Mouse (Mus musculus) adrenal gland, postnatal 4 days (tissue): ENCODE data around the gene Slc39a3. TPM values are rescaled to one million over a fixed set of nuclear protein-coding genes. Genes with fewer than 3 reads are reported as not detected.
"Not testable (repeated sequence)": the region's sequence is repeated elsewhere in the genome, so short reads cannot be mapped to it uniquely, and the experiment has no call there.

Experiments used
- DNase-seq, 2 experiments: peaks; one replicate each; pipeline ENCODE4 v3.0.0; 2021 to 2022; ENCODE audit warnings: low spot score in 2 of 2, mixed read lengths in 2 of 2
- long read RNA-seq, 2 experiments: library from polyadenylated mRNA; stranded (forward); transcript quantifications; one replicate each; pipeline ENCODE4 v2.0.0; 2021
- total RNA-seq, 2 experiments: library from RNA; stranded (reverse); gene quantifications; 2 replicates each; pipeline ENCODE4 v1.2.3; 2021

The Slc39a3 gene
- 10 to 100 TPM; 32.9 to 36.3 TPM for total RNA-seq
- long read RNA-seq, experiment 1, transcript Slc39a3-202 (4 exons, 3,796 nt): major isoform, 41 of 83 reads
- long read RNA-seq, experiment 1, transcript Slc39a3-201 (4 exons, 3,680 nt): minor isoform, 21 of 83 reads
- long read RNA-seq, experiment 1, partial matches to known transcripts: 1 of 83 reads
- long read RNA-seq, experiment 1, other reads (novel, unspliced or antisense): 16 of 83 reads
- long read RNA-seq, experiment 2, transcript Slc39a3-202 (4 exons, 3,796 nt): major isoform, 22 of 61 reads
- long read RNA-seq, experiment 2, transcript Slc39a3-201 (4 exons, 3,680 nt): minor isoform, 20 of 61 reads
- long read RNA-seq, experiment 2, transcript Slc39a3-205 (2 exons, 3,461 nt): minor isoform, 6 of 61 reads
- long read RNA-seq, experiment 2, partial matches to known transcripts: 0 of 61 reads
- long read RNA-seq, experiment 2, other reads (novel, unspliced or antisense): 13 of 61 reads

DNA sequence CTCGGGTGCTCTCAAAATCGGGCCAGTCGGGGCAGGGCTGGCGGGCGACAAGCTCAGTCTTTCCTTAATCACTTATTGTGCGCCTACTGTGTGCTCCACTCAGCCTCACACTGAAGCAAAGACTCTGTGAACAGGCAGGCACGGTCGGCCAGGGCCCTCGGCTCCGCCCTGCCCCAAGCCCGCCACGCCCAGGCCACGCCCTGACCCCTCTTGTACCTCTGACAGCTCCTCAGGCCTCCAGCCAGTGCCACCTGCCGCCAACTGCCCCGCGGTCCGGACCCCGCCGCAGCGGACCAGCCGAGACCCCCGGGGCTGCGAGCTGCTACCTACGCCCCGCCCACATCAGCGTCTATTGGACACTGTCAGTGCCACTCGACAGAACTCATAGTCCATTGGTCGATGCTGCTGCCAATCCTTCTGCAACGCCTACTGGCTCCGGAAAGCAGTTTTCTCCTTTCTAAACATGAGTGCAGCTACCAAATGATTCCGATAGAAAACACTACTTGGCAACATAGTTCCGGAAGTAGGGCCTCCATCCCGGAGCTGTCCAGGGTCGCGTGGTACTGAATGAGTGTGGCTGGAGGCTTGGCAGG is at the start of gene Slc39a3:
Slc39a3 (minus strand) TSS at position 439 of the 593 bp plus-strand sequence.
- DNase-seq: peak; percentile 96 to 98

DNA sequence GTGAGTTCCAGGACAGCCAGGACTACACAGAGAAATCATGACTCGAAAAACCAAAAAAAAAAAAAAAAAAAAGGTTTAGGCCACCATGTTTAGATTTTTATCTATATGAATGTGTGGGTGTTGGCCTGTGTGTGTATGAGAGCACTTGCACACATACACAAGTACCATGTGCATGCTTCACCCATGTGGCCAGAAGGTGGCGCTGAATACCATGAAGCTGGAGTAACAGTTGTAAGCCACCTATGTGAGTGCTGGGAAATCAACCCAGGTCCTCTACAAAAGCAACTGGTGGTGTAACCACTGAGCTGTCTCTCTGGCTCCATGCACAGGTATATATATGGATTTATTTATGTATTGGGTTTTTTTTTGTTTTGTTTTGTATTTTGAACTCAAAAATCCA is 49.8 kb upstream of the Slc39a3 start:
- DNase-seq: no peak

DNA sequence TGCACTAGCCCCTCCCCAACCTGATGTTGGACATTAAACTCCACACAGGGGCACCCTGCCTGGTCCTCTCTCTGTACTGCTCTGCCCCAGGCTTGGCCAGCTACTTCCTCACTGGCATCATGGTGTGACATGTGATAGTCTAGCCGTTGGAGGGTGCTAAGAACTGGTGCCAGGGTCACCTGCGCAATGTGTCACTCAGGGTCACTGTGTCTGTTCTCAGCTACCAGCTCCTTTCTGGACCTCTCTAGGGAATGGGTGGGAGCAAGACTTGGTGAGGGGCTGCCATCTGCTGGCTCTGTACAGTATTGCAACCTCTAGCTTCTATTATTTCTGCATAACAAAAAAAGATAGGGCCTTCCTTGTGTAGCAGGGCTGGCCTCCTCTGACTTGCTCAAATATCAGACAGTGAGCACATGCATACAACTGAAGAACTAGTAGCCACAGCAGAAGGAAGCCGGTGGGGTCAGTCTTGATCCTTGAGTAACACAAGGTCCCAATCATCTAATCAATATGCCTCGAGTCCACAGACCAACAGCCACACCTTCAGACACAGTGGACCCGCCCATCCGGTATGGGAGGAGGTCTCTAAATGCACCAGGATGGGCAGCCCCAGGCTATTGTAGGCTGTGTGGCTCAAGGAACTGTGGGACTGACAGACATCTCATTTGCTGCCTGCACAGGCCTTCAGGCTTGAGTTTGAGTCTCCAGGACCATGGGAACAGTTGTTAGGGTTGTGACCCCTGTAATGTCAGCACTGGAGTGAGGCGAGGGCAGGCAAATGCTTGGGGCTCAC is 45.1 kb upstream of the Slc39a3 start:
- DNase-seq: peak in 1 of 2 experiments; percentile 55

DNA sequence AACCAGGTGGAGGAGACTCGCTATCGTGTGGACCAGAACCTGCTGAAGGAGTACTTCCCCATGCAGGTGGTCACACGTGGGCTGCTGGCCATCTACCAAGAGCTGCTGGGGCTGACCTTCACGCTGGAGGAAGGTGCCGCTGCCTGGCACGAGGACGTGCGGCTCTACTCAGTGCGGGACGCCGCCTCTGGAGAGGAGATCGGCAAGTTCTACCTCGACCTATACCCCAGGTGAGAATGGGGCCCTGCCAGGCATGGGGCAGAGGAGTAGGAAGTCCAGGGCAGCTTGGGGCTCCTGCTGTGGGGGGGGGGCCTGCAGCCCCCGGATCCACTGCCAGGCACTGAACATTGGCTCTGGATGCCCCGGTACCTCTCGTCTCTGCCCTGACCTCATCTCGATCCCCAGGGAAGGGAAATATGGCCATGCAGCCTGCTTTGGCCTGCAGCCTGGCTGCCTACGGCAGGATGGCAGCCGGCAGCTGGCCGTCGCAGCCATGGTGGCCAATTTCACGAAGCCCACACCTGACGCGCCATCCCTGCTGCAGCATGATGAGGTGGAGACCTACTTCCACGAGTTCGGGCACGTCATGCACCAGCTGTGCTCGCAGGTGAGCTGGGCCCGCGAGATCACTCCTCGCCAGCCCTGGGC is 42.9 kb upstream of the Slc39a3 start:
- no peak for DNase-seq

DNA sequence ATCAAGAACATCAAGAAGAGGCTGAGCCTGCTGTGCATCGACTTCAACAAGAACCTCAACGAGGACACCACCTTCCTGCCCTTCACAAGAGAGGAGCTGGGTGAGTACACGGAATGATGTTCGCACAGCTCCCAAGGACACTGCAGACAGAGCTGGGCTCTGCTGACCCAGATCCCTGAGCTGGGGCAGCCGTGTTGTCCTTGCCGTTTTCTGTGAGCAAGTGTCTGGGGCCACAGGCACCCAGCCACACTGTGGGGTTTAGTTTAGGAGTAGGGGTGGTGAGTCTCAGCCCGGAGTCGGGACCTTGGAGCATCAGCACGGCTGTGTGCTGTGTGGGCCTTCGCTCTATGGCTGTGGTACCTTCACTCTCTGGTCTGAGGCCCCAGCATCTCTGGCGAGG is 40.7 kb upstream of the Slc39a3 start:
- DNase-seq: no peak

DNA sequence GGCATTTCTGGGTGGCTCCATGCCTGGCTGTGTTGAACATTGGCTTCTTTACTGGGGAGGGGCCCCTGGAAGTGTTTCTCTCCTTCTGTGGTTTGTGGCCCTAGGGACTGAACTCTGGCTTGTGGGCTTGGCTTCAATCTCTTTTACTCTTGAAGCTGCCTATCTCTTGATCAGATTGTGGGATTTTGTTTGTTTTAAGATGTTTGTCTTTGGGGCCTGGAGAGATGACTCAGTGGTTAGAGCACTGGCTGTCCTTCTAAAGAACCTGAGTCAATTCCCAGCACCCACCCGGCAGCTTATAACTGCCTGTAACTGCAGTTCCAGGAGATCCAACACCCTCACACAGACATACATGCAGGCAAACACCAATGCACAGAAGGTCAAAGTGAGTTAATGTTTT is 39.1 kb upstream of the Slc39a3 start:
- DNase-seq: no peak

DNA sequence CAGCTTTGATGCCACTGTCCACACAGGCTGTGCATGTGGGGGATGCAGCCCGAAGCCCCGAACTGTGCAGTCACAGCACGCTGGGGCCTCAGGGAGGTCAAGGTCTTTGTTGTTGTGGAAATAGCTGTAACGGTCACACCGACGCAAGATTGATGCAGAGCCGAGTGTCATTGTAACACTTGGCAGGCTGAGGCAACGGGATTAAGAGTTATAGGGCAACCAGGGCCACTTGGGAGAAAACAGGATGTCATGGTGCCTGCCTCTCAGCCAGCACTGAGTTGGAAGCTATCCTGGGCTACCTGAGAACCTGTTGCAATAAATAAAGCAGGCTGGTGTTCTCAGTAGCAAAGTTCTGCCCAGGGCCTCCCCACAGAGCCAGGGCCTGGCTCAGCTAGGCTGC is 38.5 kb upstream of the Slc39a3 start:
- DNase-seq: no peak

DNA sequence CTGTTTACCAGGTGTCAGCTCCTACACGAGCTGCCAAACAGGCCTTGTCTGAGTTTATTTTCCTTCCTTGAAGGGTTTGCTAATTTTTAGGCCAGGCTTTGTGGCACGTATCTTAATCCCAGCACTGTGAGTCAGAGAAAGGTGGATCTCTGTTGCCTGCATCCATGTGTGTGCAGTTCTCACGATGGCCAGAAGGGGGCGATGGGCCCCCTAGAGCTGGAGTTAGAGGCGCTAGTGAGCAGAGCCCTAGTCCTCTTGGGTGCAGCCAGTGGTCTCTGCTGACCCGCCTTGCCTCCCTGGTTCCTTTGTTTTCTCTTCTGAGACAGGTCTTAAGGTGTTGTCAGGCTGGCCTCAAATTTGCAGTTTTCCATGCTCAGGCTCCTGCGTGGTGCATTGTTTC is 36.2 kb upstream of the Slc39a3 start:
- no peak for DNase-seq

DNA sequence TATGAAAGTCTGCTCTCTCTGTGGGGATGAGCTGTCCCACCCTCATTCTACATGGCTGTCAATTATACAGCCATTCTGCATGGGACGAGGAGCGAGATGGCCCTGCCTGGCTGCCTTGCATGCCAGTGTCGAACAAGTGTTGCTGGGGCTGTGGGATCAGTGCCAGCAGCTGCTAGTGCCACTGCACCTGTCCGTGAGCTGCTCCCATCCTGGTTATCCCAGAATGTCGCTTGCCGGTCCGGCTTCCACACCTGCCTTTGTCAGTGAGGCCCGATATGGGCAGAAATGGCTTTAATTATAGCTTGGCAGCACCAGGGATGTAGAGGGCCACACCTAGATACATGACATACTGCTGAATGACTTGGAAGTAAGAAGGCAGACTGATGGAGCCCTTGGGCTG is 35.1 kb upstream of the Slc39a3 start:
- DNase-seq: no peak

DNA sequence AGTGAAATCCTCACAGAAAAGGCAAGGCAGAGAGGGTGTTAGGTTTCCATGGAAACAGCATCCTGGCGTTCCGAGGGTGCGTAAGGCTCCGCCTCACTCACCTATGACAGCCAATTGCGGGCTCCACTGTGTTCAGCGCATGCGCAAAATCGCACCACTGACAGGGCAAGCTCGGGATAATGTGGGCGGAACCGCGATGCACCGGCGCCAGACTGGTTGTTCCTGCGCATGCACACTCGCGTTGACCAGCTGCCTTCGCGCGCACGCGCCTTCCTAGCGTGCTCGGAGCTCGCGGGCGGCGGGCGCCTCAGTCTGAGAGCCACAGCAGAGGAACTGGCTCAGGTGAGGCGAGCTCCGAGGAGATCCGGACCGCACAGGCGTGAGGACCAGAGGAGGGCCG is 32.6 kb upstream of the Slc39a3 start, which contains the start of gene Thop1:
Thop1 (plus strand) TSS at position 200 of the 400 bp plus-strand sequence.
- peak; percentile 81 to 91 for DNase-seq

DNA sequence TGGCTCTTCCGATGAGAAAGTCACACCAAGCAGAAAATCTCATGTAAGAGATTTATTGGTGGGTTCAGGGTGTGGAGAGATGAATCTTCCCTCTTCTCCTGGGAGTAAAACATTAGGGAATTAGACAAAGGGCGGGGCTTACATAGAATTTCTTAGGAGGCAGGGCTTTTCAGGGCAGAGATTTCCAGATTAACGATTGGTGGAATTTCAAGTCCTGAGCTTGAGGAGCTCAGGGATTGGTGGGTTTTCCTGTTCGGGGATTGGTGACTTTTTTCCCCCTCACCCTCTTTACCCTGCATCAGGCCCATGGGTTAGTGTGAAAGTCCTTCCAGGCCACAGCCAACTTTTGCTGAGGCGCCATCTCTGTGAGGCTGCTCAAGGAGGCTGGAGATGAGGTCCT is 31.5 kb upstream of the Slc39a3 start:
- no peak for DNase-seq

DNA sequence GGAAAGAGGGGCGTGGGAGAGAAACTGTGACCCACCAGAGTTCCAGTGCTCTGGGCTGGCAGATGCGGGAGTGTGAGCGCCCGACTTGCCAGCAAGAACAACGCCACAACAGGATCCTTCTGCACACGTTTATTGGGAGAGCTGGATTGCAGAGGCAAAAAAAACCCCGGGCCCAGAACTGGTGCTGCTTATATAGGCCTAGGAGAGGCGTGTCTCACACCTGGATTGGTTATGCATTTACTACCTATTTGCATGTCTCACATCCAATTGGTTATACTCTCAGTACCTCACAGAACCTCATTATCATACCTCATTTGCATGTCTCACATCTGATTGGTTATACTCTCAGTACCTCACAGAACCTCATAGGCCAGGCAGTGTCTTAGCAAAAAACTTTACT is 27.3 kb upstream of the Slc39a3 start:
- DNase-seq: not testable (repeated sequence)

DNA sequence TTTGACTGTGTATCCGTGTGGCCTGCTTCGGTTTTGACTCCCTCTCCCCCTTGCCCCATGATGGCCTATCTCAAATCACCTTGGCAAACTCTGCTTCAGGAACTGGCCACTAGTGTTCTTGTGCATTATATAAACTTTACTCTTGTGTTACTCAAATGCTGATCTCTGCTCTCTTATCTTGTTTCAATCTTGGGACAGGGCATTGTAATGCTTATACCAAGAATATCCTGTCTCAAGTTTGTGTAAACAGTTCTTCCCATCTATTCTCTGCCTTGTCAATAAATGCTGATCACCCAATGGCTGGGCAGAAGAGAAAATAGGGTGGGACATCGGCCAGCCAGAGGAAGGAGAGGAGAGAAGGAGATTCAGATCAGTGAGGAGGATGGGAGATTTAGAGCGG is 25.5 kb upstream of the Slc39a3 start:
- no peak for DNase-seq

DNA sequence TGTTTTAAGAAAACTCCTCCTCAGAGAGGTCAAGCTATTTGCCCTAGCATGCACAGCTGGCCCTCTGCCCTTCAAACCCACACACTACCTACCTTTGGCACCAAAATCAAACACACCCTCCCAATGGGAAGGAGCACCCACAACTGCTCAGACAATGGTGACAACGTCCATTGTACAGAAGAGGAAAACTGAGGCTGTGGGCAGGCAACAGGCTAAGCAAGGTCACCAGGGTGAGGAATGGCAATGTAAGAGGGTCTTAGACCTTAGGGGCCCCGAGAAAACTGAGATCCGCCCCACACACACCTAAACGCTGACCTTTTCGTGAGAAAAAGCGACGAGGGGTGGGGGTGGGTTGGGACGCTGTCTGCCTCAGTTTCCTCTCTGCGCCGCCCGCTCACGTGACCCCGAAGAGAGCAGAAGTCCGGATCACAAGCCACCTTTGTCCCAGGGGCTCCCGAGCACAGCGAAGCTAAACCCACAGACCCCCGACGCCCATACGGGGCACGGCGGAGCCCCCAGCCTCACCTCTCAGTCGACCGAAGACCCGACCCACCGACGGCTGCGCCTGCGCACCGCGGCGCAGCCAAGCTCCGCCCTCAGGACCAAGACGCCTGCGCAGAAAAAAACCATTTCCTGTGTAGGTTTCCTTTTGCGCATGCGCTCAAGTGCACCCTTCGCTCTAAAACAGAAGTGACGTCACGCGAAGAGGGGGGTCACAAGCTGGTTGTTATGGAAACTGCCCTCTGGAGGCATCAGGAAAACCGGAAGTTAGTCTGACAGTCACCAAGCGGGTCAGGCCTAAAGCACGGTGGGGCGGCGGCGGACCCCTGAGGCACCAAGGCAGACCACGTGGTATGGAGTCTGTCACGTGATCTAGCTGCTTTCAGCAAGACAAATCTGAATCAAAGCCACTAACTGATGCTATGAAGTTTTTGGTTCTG is 22.6 kb upstream of the Slc39a3 start, which contains the start of gene Sgta:
Sgta (minus strand) TSS at position 579 of the 941 bp plus-strand sequence.
- DNase-seq: peak; percentile 85 to 97

DNA sequence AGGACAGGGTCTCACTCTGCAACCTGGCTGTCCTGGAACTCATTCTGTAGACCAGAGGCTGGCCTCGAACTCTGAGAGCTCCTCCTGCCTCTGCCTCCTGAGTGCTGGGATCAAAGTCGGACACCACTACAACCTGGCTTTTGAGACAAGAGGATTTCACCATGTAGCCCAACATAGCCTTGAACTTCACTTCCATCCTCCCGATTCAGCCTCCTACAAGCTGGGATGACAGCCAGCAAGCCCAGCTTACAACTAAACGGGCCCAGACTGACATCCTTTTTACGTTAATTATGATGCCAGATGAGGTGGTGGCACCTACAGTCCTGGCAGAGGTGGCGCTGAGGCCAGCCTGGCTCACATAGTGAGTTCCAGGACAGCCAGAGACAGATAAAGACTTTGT is 21.7 kb upstream of the Slc39a3 start:
- DNase-seq: no peak

DNA sequence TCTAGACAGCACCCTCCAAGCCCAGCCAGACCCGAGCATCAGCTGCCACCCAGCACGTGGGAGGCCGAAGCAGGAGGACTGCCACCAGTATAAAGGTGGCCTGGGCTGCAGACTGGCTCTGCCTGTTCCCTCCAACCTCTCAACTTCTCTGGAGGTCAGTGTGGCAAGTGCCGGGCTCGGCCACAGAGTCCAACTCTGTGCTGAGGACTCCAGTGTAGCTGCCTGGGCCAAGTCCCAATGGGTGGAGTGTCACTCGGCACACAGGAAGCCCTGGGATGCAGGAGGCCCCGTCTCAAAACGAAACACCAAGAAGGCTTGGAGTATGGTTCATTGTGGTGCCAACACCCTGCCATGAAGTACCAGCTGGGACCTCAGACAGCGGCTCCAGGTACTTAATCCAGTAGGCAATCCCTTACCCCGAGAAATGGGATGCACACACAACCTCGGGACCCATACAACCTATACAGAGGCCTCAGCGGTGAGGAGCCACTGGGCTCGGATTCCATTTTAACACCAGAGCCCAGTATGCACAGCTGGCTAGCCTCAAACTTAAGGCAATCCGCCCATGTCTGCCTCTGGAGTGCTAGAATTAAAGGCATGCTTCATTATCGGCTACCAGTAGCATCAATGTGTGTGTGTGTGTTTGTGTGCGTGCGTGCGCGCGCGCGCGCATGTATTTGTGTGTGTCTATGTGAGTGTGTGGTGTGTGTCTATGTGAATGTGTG is 20.3 kb upstream of the Slc39a3 start:
- no peak for DNase-seq

DNA sequence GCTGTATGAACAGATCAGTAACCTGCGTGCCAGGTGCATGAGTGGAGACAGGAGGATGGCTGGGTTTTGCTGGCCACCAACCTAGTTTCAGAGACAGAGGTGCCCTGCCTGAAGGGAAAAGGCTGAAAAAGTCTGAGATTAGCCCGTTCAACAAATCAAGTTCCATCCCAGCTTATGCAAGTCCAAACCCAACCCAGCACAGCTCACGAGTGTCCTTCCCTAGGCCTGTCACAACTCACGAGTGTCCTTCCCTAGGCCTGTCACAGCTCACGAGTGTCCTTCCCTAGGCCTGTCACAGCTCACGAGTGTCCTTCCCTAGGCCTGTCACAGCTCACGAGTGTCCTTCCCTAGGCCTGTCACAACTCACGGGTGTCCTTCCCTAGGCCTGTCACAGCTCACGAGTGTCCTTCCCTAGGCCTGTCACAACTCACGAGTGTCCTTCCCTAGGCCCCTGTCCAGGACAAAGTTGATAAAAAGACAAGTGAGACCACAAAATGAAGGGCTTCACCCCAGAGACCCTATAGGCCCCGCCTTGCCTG is 18.6 kb upstream of the Slc39a3 start:
- not testable (repeated sequence) for DNase-seq

DNA sequence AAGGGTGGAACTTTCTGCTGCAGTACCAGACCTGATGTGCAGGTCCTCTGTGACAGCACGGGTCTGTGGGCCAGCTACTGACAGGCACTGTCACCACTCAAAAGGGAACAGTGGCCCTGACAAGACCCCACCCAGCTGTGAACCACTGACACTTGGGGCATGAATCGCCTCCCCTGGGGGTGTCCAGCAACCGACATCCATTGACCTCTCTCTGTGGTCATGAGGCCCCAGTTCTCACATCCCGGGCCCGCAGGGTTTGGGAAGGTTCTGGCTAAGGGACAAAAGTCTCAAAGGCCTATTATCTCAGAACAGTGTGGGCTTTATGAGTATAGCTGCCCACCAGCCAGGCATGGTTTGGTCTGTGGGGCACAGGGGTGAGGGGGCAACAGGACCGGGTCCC is 17.9 kb upstream of the Slc39a3 start:
- no peak for DNase-seq

DNA sequence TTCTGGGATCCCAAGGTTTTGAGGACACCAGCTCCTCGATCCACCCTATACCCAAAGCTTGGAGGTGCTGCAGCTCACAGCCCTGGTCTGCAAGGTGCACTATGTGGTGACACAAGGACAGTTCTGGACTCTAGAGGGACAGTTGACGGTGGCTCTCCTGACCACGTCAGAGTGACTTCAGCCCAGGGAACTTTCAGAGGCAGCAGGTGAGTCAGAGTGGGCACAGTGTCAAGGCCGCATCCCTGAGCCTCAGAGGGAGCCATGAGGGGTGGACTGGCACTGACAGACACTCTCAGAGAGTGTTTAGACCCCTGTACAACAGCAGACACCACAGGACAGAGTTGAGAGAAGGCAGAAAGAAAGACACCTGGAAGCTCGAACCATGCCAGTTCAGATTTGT is 15.4 kb upstream of the Slc39a3 start:
- DNase-seq: no peak
